In the genomic region with DNA sequence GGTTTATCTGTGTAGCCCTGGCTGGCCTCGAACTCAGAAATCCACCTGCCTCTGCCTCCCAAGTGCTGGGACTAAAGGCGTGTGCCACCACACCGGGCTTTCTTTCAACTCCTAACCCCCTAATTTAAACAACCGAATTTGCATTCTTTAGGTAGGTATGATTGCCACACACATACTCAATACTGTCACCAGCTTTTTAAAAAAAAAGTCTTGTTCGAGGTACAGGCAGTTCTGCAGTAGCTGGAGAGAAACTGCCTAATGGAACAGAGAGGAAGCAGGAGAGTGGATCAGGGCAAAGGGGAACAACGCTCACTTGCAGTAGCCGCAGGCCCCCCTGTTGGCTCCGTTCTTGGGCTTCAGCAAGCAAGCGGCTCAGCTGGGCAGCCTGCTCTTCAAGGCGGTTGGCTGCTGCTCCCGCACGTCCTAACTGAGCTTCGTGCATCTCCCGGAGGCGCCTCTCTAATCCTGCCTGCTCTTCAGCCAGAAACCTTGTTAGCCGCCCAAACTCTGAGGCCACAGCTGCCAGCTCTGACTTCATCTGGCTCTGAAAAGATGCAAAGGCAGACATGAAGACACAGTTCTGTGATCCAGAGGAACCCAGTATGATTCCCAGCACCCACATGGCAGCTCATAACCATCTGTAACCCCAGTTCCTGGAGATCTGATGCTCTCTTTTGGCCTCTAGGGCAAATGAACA, we compare ENCODE assay signal across 8 mouse cellular contexts. TPM values are rescaled to one million over a fixed set of nuclear protein-coding genes. Genes with fewer than 3 reads are reported as not detected.
DNase-seq lines count a peak whose midpoint lies in the region; ATAC-seq and TF ChIP-seq lines count a peak whose summit lies in the region.

No protein-coding gene starts in this region.

- H3K4me3 ChIP-seq in heart, embryonic 13.5 days: no peak overlapping the region
- no peak overlapping the region for H3K4me3 ChIP-seq in heart, embryonic 11.5 days (ENCODE audit: low read depth, low read length)
- H3K4me3 ChIP-seq in lung, adult 2 months (replicated peaks; ENCODE audit: extremely low read depth, low read depth, low read length): no peak overlapping the region
- no peak overlapping the region for H3K4me3 ChIP-seq in forebrain, embryonic 16.5 days (replicated peaks; ENCODE audit: low read length)
- no peak overlapping the region for H3K4me3 ChIP-seq in midbrain, postnatal 0 days (ENCODE audit: low read depth, low read length)

- H3K9ac ChIP-seq in heart, embryonic 13.5 days: no peak overlapping the region
- H3K9ac ChIP-seq in heart, embryonic 11.5 days (ENCODE audit: low read depth, low read length): no peak overlapping the region
- no peak overlapping the region for H3K9ac ChIP-seq in forebrain, embryonic 16.5 days (replicated peaks; ENCODE audit: low read depth, low read length)
- H3K9ac ChIP-seq in midbrain, postnatal 0 days (replicated peaks; ENCODE audit: low read length, poor library complexity, severe bottlenecking): no peak overlapping the region

- no peaks in the 10 kb centered on the region for H3K9me3 ChIP-seq in heart, embryonic 13.5 days
- no peaks in the 10 kb centered on the region for H3K9me3 ChIP-seq in heart, embryonic 11.5 days (replicated peaks; ENCODE audit: control insufficient read depth, low read length)
- H3K9me3 ChIP-seq in forebrain, embryonic 16.5 days (ENCODE audit: control insufficient read depth, low read length): no peaks in the 10 kb centered on the region
- no peaks in the 10 kb centered on the region for H3K9me3 ChIP-seq in midbrain, postnatal 0 days (ENCODE audit: low read length)

- no peak for TF ChIP-seq POLR2A in lung, adult 2 months (IDR thresholded peaks at IDR 0.05; ENCODE audit: borderline replicate concordance, extremely low read depth, low read depth, low read length)

- intact Hi-C loops in left cerebral cortex, postnatal 25 days (cut with DNase I): loop anchor here (10.0 kb wide), 1 partner anchor 446 kb away; no protein-coding TSS in a partner anchor

- ATAC-seq in heart, embryonic 13.5 days (ENCODE audit: extremely low read depth, insufficient number of reproducible peaks, low FRiP score, low TSS enrichment): no peak
- ATAC-seq in heart, embryonic 11.5 days (replicated peaks; ENCODE audit: insufficient number of reproducible peaks, low FRiP score, low TSS enrichment): no peak
- ATAC-seq in forebrain, embryonic 16.5 days: peak; percentile 11; the same call in 1 of the 2 replicates
- ATAC-seq in midbrain, postnatal 0 days (ENCODE audit: low FRiP score): no peak

- 62% methylated on average over 16 of the region's 16 CpGs for WGBS in heart, embryonic 13.5 days
- 75% methylated on average over 16 of the region's 16 CpGs for WGBS in heart, embryonic 11.5 days (ENCODE audit: insufficient replicate concordance)
- WGBS in lung, adult 2 months: 63% methylated on average over 16 of the region's 16 CpGs
- WGBS in forebrain, embryonic 16.5 days: 59% methylated on average over 16 of the region's 16 CpGs
- 54% methylated on average over 16 of the region's 16 CpGs for WGBS in midbrain, postnatal 0 days

- H3K27ac ChIP-seq in heart, embryonic 13.5 days (replicated peaks): 0 out of 2 replicates have a peak overlapping the region, but pooled peaks have one; percentile 2
- no peak overlapping the region for H3K27ac ChIP-seq in heart, embryonic 11.5 days (ENCODE audit: low read depth, low read length)
- no peak overlapping the region for H3K27ac ChIP-seq in forebrain, embryonic 16.5 days (ENCODE audit: low read length)
- 0 out of 2 replicates have a peak overlapping the region, but pooled peaks have one; percentile 6 for H3K27ac ChIP-seq in midbrain, postnatal 0 days (ENCODE audit: low read depth, low read length)

- no peak overlapping the region for H3K4me2 ChIP-seq in heart, embryonic 13.5 days
- H3K4me2 ChIP-seq in heart, embryonic 11.5 days: no peak overlapping the region
- no peak overlapping the region for H3K4me2 ChIP-seq in forebrain, embryonic 16.5 days (ENCODE audit: low read length)
- H3K4me2 ChIP-seq in midbrain, postnatal 0 days (ENCODE audit: low read depth, low read length, poor library complexity, severe bottlenecking): no peak overlapping the region

- H3K27me3 ChIP-seq in heart, embryonic 13.5 days (replicated peaks): no peaks in the 10 kb centered on the region
- no peaks in the 10 kb centered on the region for H3K27me3 ChIP-seq in heart, embryonic 11.5 days (ENCODE audit: control insufficient read depth, insufficient read depth, low read length)
- H3K27me3 ChIP-seq in forebrain, embryonic 16.5 days (replicated peaks; ENCODE audit: control insufficient read depth, insufficient read depth, low read length): no peaks in the 10 kb centered on the region
- H3K27me3 ChIP-seq in midbrain, postnatal 0 days (ENCODE audit: insufficient read depth, low read length): no peaks in the 10 kb centered on the region

- H3K36me3 ChIP-seq in heart, embryonic 13.5 days: peaks cover 99% of the 10 kb centered on the region
- peaks cover 52% of the 10 kb centered on the region for H3K36me3 ChIP-seq in heart, embryonic 11.5 days (ENCODE audit: control insufficient read depth, insufficient read depth, low read length)
- peaks cover 52% of the 10 kb centered on the region for H3K36me3 ChIP-seq in forebrain, embryonic 16.5 days (ENCODE audit: control insufficient read depth, insufficient read depth)
- peaks cover 73% of the 10 kb centered on the region for H3K36me3 ChIP-seq in midbrain, postnatal 0 days (ENCODE audit: insufficient read depth, low read length)

- peak; percentile 27 to 66 for DNase-seq in lung, postnatal 4 days
- no peak for DNase-seq in lung, adult 2 months
- DNase-seq in midbrain, postnatal 0 days (ENCODE audit: low spot score): no peak
- no peak for DNase-seq in left cerebral cortex, postnatal 25 days (ENCODE audit: low spot score in 2 of 2)
- DNase-seq in ovary, postnatal 10 days (ENCODE audit: low spot score): no peak

- peaks cover 12% of the 10 kb centered on the region; the same call in 1 of the 2 replicates for H3K4me1 ChIP-seq in heart, embryonic 13.5 days
- no peaks in the 10 kb centered on the region for H3K4me1 ChIP-seq in heart, embryonic 11.5 days (ENCODE audit: control insufficient read depth, insufficient read depth, low read length)
- H3K4me1 ChIP-seq in lung, adult 2 months (ENCODE audit: control insufficient read depth, insufficient read depth, low read length): no peaks in the 10 kb centered on the region
- H3K4me1 ChIP-seq in forebrain, embryonic 16.5 days (replicated peaks; ENCODE audit: control insufficient read depth, insufficient read depth, low read length): 0 out of 2 replicates have a peak, but pooled peaks cover 3% of the 10 kb centered on the region
- no peaks in the 10 kb centered on the region for H3K4me1 ChIP-seq in midbrain, postnatal 0 days (ENCODE audit: insufficient read depth, low read length)

- TF ChIP-seq CTCF in lung, adult 2 months (IDR thresholded peaks at IDR 0.05; ENCODE audit: insufficient read depth, low read length): no peak
- TF ChIP-seq CTCF in midbrain, postnatal 0 days (IDR thresholded peaks at IDR 0.05): no peak

RNA-seq across cellular contexts. Expression of a gene that starts 8.3 kb away (rescaled TPM):
- 3.2 TPM in 2 replicates for polyA plus RNA-seq in heart, embryonic 13.5 days (2015; fragmentation: Nextera tagmentation; extraction: Ambion mirVana)
- 3.3 and 3.7 TPM in 2 replicates for polyA plus RNA-seq in heart, embryonic 11.5 days (2014; fragmentation: Nextera tagmentation; extraction: Ambion mirVana)
- 28.9 and 32.4 TPM in 2 replicates for polyA plus RNA-seq in lung, adult 2 months (2012; rRNA removed)
- 7.2 and 7.6 TPM in 2 replicates for polyA plus RNA-seq in forebrain, embryonic 16.5 days (2015; fragmentation: Nextera tagmentation; extraction: Ambion mirVana)
- 38.9 and 41.5 TPM in 2 replicates for total RNA-seq in midbrain, postnatal 0 days (2014; rRNA removed)
- 5.0 and 5.1 TPM in 2 replicates for polyA plus RNA-seq in midbrain, postnatal 0 days (2015; fragmentation: Nextera tagmentation; extraction: Ambion mirVana)
- total RNA-seq in left cerebral cortex, postnatal 25 days (2021): 10 to 100 TPM; 62.6 to 67.1 TPM

RNA-seq across cellular contexts. Expression of a gene that starts 8.8 kb away (rescaled TPM):
- polyA plus RNA-seq in heart, embryonic 13.5 days (2015; fragmentation: Nextera tagmentation; extraction: Ambion mirVana): 444 and 458 TPM in 2 replicates
- polyA plus RNA-seq in heart, embryonic 11.5 days (2014; fragmentation: Nextera tagmentation; extraction: Ambion mirVana): 538 and 603 TPM in 2 replicates
- polyA plus RNA-seq in lung, adult 2 months (2012; rRNA removed): 1,286 and 1,489 TPM in 2 replicates
- polyA plus RNA-seq in forebrain, embryonic 16.5 days (2015; fragmentation: Nextera tagmentation; extraction: Ambion mirVana): 451 and 473 TPM in 2 replicates
- 932 and 1,043 TPM in 2 replicates for total RNA-seq in midbrain, postnatal 0 days (2014; rRNA removed)
- 317 and 331 TPM in 2 replicates for polyA plus RNA-seq in midbrain, postnatal 0 days (2015; fragmentation: Nextera tagmentation; extraction: Ambion mirVana)
- total RNA-seq in left cerebral cortex, postnatal 25 days (2021): 100 to 1,000 TPM; 223 to 235 TPM

RNA-seq across cellular contexts. Expression of a gene that starts 17.1 kb away (rescaled TPM):
- polyA plus RNA-seq in heart, embryonic 13.5 days (2015; fragmentation: Nextera tagmentation; extraction: Ambion mirVana): 0.56 and 0.88 TPM in 2 replicates
- 0.43 and 0.70 TPM in 2 replicates for polyA plus RNA-seq in heart, embryonic 11.5 days (2014; fragmentation: Nextera tagmentation; extraction: Ambion mirVana)
- 7.8 and 11.6 TPM in 2 replicates for polyA plus RNA-seq in lung, adult 2 months (2012; rRNA removed)
- 1.4 and 2.0 TPM in 2 replicates for polyA plus RNA-seq in forebrain, embryonic 16.5 days (2015; fragmentation: Nextera tagmentation; extraction: Ambion mirVana)
- 7.7 and 8.6 TPM in 2 replicates for total RNA-seq in midbrain, postnatal 0 days (2014; rRNA removed)
- polyA plus RNA-seq in midbrain, postnatal 0 days (2015; fragmentation: Nextera tagmentation; extraction: Ambion mirVana): 3.4 and 3.7 TPM in 2 replicates
- 1 to 10 TPM; 1.4 to 2.2 TPM for total RNA-seq in left cerebral cortex, postnatal 25 days (2021)

RNA-seq across cellular contexts. Expression of a gene that starts 17.6 kb away (rescaled TPM):
- 0.53 and 1.2 TPM in 2 replicates for polyA plus RNA-seq in heart, embryonic 13.5 days (2015; fragmentation: Nextera tagmentation; extraction: Ambion mirVana)
- polyA plus RNA-seq in heart, embryonic 11.5 days (2014; fragmentation: Nextera tagmentation; extraction: Ambion mirVana): 2.9 and 4.0 TPM in 2 replicates
- polyA plus RNA-seq in lung, adult 2 months (2012; rRNA removed): 5.3 TPM in 2 replicates
- polyA plus RNA-seq in forebrain, embryonic 16.5 days (2015; fragmentation: Nextera tagmentation; extraction: Ambion mirVana): 2.8 and 3.9 TPM in 2 replicates
- total RNA-seq in midbrain, postnatal 0 days (2014; rRNA removed): 4.3 and 8.2 TPM in 2 replicates
- polyA plus RNA-seq in midbrain, postnatal 0 days (2015; fragmentation: Nextera tagmentation; extraction: Ambion mirVana): 2.4 and 3.0 TPM in 2 replicates
- 1 to 10 TPM in 1 of 2 experiments, under 1 TPM in 1; 0.99 to 1.5 TPM for total RNA-seq in left cerebral cortex, postnatal 25 days (2021)

Comparison
In these comparisons a context has a peak if more than half of its experiments do, and no peak if none do; other contexts are left out.
1. H3K27ac ChIP-seq: peak in heart, embryonic 13.5 days (single experiment) and midbrain, postnatal 0 days (single experiment); none in heart, embryonic 11.5 days (single experiment) and forebrain, embryonic 16.5 days (single experiment).
2. DNase-seq: peak in lung, postnatal 4 days (2 of 2); none in lung, adult 2 months (single experiment), midbrain, postnatal 0 days (single experiment), left cerebral cortex, postnatal 25 days (0 of 2) and ovary, postnatal 10 days (single experiment).